Mouse (Mus musculus) WW6 (cell line): ENCODE results near the gene Ube4a.

ENCODE experiments used
- DNase-seq: peaks from one replicate; pipeline ENCODE4 v3.0.0-alpha.2; 2013; ENCODE audit warnings: low read depth, low spot score

Gene Ube4a

DNA sequence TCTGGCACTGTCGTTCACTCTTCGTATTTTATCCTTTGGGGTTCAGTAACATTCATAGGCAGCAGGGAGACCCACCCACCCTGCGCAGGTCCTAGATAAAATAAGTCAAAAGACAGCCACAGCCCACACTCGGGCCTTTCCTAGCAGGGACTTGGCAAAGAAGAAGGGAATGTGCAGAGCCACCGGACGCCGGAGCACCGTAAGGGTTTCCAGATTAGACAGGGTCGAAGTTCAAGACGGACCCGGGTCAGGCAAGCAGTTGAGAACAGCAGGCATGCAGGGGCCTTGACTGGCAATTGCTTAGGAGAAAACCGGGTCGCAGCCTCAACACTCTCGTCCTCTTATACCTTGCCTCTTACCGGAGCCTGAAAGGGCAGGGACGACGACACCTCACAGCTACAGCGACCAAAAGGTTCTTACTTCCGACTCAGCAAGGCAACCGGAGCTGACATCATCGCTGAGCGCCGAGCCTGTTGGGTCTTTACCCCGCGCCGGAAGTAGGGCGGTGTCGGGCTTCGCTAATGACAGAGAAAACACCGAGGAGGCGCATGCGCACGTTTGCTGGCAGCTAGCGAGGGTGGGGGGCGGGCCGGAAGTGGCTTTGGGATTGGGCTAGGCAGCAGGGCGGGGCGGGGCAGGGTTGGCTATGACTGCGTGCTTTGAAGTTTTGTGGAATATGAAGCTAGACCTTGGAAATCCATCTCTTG is at the start of gene Ube4a:
Gene Ube4a, minus strand, starts transcription at position 475 of the 707 bp plus-strand sequence.
- DNase-seq, result peak; percentile 98

DNA sequence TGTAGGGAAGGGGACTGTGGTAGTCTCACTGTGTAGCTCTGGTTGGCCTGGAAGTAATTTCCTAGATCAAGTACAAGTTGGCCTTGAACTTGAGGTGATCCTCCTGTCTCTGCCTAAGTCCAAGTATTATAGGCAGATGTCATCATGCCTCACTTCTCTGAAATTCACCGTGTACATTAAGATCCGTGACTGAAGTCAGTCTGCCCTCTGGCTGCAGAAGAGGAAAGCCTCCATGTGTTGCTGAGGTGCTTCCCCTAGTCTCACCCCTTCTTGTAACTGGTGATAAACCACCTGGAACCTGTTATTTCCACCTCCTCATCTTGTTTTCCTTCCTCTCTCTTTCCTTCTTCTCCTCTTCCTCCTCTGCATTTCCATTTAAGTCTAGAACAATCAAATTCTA is 49.5 kb upstream of the Ube4a start:
- DNase-seq, result no peak

DNA sequence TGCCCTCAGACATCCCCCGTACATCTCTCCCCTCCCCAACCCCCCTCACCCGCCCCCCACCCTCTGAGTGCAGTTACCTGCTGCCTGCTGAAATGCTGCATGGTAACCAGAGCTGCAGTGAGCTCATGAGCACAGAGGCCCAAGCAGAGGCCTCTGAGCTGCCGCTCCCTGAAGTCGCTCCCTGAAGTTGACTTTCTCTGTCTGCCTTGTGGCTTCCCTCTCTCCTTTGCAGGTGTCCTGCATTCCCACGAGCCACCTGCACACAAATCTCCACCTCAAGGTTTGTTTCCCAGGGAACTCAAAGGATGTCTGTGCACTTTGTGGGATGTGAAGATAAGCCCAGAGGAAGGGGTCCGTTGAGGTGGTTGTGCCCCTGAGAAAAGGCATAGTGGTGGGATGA is 45.9 kb upstream of the Ube4a start:
- DNase-seq, result no peak

DNA sequence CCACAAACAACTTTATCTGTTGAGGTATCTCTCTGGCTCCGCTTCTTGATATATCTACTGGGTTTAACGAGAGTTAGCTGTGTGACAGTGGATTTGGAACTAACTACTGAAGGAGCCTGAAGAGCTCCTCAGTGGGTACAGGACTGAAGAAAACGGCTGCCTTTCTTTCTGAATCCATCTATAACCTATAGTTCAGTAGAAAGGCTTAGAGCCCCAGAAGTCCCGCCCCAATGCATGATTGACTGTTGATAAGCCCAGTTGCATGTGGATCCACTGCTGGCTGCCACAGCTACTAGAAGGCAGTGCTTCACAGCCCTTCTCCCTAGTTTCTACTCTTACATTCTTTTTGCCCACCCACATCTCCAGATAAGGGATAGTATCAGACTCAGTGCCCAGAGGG is 45.1 kb upstream of the Ube4a start:
- DNase-seq, result no peak

DNA sequence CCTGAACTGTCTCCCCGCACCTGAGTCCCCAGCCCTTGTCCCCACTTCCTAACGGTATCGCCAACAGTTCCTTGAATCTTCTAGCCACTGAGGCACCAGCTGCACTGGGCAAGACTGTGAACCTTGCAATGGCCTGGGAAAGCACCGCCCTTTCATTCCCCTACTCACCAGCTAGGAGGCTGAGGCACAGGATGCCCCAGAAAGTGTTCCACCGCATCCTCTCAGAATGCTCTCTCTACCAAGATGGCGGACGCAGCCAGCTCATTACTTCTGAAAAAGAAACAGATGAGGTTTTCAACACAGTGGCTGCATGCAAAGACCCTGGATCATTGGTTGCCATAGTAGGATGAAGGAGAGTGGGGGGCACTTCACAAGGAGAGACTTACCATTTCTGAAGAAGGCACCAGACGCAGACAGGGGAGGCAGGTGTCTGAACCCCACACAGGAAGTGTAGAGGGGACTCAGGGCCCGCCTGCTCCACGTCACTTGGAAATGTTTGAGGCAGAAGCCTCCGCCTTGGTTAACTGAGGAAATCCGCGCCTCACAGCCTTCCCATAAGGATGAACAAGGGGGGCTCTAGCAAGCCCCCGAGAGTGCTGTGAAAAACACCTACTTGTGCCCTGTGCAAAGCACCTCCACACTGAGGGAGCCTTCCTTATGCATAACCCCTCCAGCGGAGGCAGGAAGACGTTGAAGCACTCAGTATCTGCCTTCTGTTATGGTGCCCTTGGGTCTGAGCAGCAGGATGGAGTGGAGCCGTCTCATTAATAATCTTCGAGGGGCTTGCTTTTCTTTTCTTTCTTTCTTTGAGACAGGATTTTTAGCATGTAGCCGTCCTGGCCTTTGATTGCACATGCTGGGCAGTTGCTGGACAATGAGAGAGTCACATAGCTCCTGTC is 44.0 kb upstream of the Ube4a start, which contains the start of gene Cd3e:
Gene Cd3e, minus strand, starts transcription at position 448 of the 899 bp plus-strand sequence.
- DNase-seq, result no peak

DNA sequence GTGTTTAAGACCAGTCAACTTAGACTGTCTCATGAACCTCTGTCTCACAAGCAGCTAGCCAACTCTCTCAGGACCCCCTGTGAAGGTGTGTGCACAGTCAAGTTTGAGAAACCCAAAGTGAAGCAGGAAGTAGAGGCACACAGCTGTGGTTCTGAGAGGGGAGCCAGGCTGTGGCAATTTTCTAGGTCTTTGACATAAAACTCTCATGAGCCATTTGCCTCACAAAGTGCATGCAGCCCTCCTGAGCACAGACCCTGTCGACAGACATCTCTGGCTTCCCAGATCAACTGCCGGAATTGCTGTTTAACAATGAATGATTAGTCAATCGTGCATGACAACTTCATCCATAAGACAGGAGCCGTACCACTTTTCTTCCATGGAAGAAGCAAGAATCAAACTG is 42.9 kb upstream of the Ube4a start:
- no peak for DNase-seq

DNA sequence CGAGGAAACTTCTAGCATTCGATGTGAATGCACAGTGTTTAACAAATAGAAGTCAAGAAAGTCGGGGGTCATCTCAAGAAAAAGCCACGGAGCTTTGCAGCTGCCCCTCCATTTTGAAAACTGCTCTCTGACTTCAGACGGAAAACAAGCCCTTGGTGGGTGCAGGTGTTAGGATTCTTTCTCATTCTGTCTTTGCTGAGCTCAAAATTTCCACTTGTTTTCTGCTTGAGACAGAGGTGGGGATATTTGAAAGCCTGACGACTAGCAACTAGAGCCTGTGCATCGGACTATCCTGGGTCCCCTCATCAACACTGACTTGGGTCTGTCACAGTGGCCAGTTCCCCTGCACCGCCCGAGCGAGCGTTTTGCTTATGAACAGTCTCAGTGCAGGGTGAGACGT is 42.0 kb upstream of the Ube4a start:
- DNase-seq, result no peak

DNA sequence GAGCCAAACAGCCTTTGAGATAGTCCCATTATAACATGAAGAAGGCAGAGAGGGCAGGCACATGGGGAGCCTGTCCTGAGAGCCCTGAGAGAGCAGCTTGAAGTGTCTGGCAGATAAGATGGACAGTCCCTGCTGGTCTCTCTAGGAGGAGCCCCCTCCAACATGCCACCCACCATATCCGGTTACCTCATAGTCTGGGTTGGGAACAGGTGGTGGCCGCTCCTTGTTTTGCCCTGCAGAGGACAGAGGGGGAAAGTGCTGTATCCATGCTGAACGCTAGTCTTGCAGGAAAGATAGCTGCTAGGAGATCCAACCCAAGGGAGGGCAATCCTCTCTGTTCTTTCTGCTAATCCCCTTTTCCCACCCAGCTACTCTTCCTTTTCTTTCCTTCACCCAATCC is 34.8 kb upstream of the Ube4a start:
- no peak for DNase-seq

DNA sequence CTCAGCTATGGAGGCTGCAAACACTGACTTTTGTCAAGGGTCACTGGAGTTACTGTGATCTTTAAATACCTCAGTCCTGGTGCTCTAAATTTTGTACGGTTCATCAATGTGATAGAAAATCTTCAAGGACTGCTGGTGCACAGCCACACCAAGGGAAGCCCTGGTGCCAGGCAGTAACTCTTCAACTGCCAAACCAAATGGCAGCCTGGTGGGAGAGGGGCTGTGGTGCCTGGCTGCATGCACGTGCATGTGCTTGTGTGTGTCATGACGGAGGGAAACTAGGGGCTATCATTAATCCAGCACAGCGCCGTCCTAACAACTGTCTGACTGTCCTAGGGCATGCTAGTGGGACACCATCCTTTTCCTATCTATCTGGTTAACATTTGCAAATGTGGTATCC is 34.4 kb upstream of the Ube4a start:
- no peak for DNase-seq

DNA sequence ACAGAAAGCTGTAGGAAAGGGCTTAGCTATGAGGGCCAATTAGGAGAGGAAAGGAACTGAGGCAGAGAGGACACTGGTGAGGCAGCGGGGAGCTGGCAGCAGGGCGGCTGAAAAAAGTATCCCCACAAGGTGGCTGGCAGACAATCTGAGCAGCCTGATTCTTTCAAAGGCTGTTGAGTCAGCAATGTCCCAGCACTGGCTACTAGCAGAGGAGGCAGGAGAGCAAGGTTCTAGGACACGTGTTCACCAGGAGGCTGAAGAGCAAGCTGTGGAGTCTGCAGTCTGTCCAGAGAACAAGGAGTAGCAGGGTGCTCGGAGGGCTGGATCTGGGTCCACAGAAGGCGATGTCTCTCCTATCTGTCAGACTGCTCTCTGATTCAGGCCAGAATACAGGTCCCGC is 33.8 kb upstream of the Ube4a start:
- no peak for DNase-seq

DNA sequence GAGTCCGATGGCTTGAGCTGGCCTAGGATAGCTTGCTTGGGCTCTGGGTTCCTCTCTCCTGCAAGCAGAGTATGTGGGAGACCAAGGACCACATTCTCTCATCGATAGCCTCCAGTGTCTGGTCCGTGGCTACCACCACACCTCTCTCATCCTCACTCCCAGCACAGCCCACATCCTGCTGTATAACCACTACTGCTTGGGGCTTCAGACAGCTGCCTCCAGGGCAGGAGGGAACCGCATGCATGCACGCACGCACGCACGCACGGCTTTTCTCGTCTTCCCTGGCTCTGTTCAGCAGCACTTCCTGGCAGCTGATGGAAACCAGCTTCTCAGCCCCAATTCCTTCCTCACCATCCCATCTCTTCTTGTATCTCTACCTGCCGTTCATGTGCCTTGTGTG is 32.7 kb upstream of the Ube4a start:
- DNase-seq, result no peak

DNA sequence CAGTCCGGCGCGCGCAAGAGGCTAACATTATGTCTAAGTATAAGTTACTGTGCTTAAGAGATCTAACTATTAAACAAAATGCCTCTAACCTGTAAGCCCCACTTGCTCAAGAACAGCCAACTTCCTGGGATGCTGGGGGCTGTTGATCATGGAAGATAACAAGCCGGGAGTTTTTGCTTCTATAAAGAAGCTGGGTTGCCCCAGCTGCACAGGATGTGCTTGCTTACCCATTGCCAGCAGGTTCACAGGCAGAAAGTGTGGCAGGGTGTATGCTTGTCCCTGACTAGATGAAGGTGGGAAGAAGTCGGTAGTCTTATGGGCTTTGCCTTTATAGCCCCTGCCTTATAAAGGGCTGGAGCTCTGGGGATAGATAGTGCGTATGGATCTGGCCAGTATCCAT is 31.2 kb upstream of the Ube4a start:
- no peak for DNase-seq

DNA sequence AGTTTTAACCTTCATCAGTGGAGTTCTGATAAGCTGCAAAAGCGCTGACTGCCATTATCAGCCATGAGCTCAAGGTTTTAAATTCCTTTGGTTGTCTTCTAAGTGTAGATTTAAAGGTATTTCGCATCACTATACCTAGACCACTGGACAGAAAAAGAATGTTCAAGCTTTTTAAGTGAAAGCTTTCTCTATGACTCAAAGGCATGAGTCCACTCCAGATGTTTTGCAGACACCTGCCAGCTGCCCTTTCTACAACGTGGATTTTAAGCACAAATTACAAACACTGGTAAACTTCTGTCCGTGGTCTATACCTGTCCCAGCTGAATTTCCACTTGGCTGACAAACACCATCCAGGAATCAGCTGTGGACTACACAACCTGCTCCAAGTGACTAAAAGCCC is 29.6 kb upstream of the Ube4a start:
- no peak for DNase-seq

DNA sequence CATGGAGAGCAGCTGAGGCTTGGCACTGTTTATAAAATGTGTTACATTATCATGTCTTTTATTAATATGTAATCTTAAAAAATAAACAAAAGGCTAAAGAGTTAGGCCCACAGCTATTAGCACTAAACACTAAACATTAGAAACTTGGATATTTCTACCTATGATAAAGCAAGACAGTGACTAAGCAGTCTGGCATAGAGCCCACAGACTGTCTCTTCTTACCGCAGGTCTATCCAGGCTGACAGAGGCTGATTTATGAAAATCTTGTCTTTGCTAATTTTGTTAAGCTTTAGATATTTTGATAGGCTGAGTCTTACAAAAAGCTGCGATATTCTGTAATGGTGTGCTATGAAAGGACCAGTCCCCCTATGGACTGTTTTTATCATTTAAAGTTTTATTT is 27.9 kb upstream of the Ube4a start:
- DNase-seq, result no peak

DNA sequence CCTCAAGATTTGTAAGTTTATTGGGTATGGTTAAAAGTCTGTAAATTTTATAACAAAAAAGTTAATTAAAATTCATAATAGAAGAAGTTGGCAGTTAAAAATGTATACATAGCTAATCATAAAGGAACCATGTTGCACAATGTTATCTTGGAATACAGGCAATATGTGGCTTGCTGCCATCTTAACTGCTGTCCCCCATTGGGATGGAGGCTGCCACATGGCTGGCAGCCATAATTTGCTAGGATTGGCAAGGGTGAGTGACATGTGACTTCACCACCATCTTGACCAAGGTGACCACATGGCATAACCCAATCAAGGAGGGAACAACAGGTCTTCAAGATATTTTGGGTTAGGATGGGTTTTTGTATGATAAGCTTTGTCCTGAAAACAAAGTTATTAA is 26.9 kb upstream of the Ube4a start:
- DNase-seq, result no peak

DNA sequence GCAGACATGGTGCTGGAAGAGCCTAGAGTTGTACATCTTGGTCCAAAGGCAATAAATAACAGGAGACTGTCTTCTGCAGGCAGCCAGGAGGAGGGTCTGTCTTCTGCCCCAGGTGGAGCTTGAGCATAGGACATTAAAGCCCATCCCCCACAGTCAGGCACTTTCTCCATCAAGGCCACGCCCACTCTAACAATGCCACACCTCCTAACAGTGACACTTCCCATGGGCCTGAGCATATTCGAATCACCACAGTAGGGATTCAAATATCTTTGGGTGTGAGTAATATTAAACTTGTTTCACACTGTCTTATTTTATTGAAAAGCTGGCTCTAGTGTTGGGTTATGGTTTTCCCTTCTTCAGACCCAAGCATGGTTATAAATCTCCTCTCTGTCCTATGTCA is 26.4 kb upstream of the Ube4a start:
- DNase-seq, result no peak

DNA sequence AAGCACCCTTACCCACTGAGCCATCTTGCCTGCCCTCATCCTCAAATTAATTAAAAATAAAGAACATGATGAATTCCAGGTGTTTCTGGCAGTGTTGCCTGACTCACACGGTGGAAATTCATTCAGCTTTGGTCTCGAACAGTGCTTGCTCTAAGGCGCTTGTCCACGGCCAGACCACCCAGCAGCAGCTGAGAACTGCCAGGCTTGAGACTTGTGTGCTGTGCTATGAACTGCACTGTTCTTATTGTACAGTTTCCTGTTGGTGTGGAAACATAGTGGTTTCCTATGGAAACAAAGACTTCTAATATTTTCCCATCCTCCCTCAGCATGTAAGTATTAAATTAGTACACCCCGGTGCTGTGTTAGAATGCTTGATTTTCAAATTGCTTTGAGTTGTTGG is 21.6 kb upstream of the Ube4a start:
- no peak for DNase-seq

DNA sequence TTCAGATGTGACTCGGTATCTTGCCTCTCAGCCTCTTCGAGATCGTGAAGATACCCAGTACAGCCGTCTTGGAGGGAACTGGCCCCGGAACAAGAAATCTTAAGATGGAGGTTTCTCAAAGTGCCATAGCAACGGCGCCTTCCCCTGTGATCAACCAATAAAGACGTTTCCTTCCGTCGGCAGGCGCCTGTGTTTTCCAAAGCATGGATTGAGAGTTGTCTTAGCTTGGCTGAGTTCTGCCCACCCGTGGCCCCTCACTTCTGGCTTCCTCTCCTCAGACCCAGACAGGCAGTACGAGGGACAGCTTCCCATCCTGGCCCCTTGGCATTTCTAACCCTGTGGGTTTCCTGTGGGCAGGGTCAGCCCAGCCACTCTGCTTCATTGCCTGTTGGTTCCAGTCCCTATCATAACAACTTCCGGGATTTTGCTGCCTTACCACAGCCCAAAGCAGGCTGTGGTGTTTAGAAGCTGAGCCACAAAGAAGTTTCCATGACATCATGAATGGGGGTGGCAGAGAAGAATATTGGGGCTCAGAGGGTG is 20.9 kb upstream of the Ube4a start:
- no peak for DNase-seq

DNA sequence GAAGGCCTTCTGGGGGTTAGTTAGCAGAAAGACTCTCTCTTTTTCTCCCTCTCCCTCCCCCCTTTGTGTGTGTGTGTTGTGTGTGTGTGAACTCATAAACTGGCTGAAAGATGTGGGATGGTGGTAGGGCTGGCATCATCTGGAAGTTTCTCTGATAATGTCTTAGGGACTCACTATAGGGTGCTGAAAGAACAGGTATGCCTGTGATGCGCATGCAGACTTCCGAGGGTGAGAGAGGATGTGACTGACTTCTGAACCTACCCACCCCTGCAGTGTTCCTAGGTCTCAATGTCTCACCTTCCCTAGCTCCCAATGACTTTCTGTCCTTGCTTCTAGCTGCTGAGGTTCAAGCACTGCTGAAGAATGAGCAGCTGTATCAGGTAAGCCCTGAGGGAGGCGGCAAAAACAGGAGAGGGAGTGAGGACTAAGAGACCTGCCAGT is 20.3 kb upstream of the Ube4a start:
- no peak for DNase-seq

DNA sequence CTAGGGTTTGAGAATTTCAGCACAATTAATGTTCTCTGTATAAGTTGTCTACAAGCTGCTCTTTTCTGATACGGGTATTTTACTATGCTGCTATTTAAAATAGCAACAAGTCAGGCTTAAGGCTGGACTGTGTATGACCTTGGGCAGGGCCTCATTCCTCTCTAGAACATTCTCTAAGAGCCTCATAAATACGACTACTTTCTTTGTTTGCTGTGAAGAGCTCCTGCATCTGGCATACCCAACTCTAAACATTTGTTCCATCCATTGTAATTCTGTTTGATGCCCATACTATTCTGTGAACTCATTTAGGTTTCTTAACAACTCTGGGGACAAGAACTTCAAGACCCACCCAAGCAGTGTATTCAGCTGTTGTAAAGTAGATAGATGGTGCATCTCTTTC is 17.6 kb upstream of the Ube4a start:
- DNase-seq, result no peak

DNA sequence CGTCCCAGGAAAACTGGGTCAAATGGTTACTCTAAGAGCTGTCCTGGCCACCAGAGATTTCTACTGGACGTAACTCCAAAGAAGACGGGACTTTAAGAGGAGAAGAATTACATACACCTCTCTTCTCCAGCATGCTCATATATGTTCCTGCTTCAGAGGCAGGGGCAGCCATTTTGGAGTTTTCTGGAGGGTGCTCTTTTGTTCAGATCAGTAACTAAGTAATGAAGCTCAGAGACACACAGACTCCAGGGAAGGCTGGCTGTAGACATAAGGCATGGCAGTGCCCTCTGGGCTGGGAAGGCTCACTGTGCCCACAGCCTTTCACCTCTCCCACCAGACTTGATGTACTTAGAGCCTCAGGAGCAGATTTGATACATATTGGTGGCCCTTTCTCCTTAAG is 17.1 kb upstream of the Ube4a start:
- DNase-seq, result no peak

DNA sequence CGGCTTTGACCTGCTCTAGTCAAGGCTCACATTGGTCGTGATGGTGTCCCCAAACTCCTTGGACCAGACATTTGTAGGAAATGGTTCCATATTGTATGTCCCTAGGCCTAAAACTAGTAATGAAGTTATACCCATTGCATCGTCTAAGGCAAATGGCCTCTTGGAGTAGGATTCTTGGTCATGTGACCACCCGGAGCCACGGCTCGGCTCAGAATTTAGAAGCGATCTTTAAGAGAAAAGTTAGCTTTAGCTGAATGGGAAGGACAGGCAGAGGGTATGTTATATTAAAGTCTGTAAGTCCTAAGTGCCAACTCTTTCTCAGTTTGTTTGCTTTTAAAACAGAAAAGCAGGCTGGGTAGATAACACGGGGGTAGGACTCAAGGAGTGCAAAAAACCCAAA is 16.7 kb upstream of the Ube4a start:
- DNase-seq, result no peak

DNA sequence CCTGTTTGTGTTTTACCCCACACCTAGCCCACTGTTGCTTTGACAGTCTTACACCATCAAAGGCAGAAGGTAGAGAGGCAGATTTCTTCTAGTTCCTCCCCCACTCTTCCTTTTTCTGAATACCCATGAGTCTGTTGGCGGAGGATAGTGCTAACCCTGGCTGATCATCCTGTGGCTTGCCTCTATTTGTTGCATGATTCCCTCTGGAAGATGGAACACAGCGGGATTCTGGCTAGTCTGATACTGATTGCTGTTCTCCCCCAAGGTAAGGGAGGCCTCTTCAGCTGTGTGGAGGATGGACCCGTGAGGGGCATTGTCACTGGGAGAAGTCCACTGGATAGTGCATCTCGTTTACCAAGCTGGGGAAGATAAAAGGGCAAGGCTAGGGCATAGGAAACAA is 16.3 kb upstream of the Ube4a start, which contains the start of gene Cd3d:
Gene Cd3d, plus strand, starts transcription at position 111 of the 400 bp plus-strand sequence.
- no peak for DNase-seq
